Mouse (Mus musculus) kidney, adult 2 months (tissue): ENCODE data around the gene Ror1. TPM values are rescaled to one million over a fixed set of nuclear protein-coding genes. Genes with fewer than 3 reads are reported as not detected.
A peak's percentile ranks its signal among the peaks of the same experiment; 100 is the strongest.

Source experiments
- DNase-seq: peaks from one replicate; pipeline ENCODE4 v3.0.0; 2021
- H3K27ac ChIP-seq: fragments of 200-500 bp; 2 replicates; pipeline ENCODE4 v1.5.1; 2012; ENCODE audit warnings: low read depth, low read length, control low read depth, inconsistent platforms; ENCODE audit not compliant: insufficient read depth
- H3K27me3 ChIP-seq: fragments of 200-500 bp; replicated peaks from 2 replicates; pipeline ENCODE4 v1.6.1; 2012; ENCODE audit warnings: mild to moderate bottlenecking, moderate library complexity, low read length, inconsistent platforms; ENCODE audit not compliant: control insufficient read depth, insufficient read depth
- H3K36me3 ChIP-seq: fragments of 200-500 bp; 2 replicates; pipeline ENCODE4 v1.6.1; 2012; ENCODE audit warnings: mild to moderate bottlenecking, moderate library complexity, low read length, inconsistent platforms; ENCODE audit not compliant: control insufficient read depth, insufficient read depth
- H3K4me1 ChIP-seq: fragments of 200-500 bp; 2 replicates; pipeline ENCODE4 v1.6.1; 2011; ENCODE audit warnings: low read length; ENCODE audit not compliant: control insufficient read depth, insufficient read depth
- H3K4me3 ChIP-seq: fragments of 200-500 bp; 2 replicates; pipeline ENCODE4 v1.5.1; 2011; ENCODE audit warnings: mild to moderate bottlenecking, low read depth, low read length, control low read depth; ENCODE audit not compliant: insufficient read depth
- CTCF ChIP-seq: fragments of 200-500 bp; conservative IDR thresholded peaks from 2 replicates; pipeline ENCODE4 v1.5.1; 2011; ENCODE audit warnings: low read depth, mild to moderate bottlenecking, control low read depth, low read length, moderate library complexity, mixed read lengths; ENCODE audit not compliant: insufficient read depth, insufficient read length
- POLR2A ChIP-seq: fragments of 200-500 bp; IDR thresholded peaks from one replicate; pipeline ENCODE4 v1.6.1; 2011; ENCODE audit warnings: low read depth, low read length, control low read depth
- WGBS: fragments of 180-500 bp; shearing (Covaris S2); methylation state at CpG from one replicate; pipeline ENCODE4 v1.1.7; 2018; 5-methylcytosine and 5-hydroxymethylcytosine counted together
- polyA plus RNA-seq: library from polyadenylated mRNA; depleted of rRNA; stranded (reverse); fragments of >200 nt; gene quantifications from 2 replicates; pipeline ENCODE4 v1.2.3, GENCODE M21; 2012; rRNA removed

The Ror1 gene
- 2.2 and 2.8 TPM in 2 replicates for polyA plus RNA-seq

GRCm38 (mm10) chr4:100095685-100096595 lies at the start of gene Ror1:
Gene Ror1, plus strand, starts transcription at chr4:100095791.
- DNase-seq = peak; percentile 93
- Histone ChIP-seq H3K4me1 (peaks cover 5% of the 10 kb centered on the region; the same call in 1 of the 2 replicates), H3K27ac (peak within 1 kb of the TSS; percentile 89), H3K4me3 (peak within 1 kb of the TSS; percentile 86), H3K27me3 (no peaks in the 10 kb centered on the region), H3K36me3 (no peaks in the 10 kb centered on the region)
- WGBS = under 1% methylated on average over 76 of the region's 76 CpGs
- TF ChIP-seq POLR2A = no peak
- TF ChIP-seq CTCF = peak; percentile 74

GRCm38 (mm10) chr4:100047066-100047465 lies 48.5 kb upstream of the Ror1 start:
- H3K4me1 ChIP-seq = no peaks in the 10 kb centered on the region
- H3K27me3 ChIP-seq = no peaks in the 10 kb centered on the region
- no peak for TF ChIP-seq POLR2A
- no peak for TF ChIP-seq CTCF
- H3K27ac ChIP-seq = no peak overlapping the region
- no peak for DNase-seq
- no peaks in the 10 kb centered on the region for H3K36me3 ChIP-seq
- H3K4me3 ChIP-seq = no peak overlapping the region
- 68% methylated on average over 6 of the region's 6 CpGs for WGBS

GRCm38 (mm10) chr4:100048351-100048950 lies 47.1 kb upstream of the Ror1 start:
- TF ChIP-seq POLR2A = no peak
- Histone ChIP-seq H3K4me1 (no peaks in the 10 kb centered on the region), H3K36me3 (no peaks in the 10 kb centered on the region), H3K4me3 (no peak overlapping the region), H3K27me3 (no peaks in the 10 kb centered on the region), H3K27ac (no peak overlapping the region)
- 52% methylated on average over 7 of the region's 7 CpGs for WGBS
- DNase-seq = peak; percentile 33

GRCm38 (mm10) chr4:100051767-100052166 lies 43.8 kb upstream of the Ror1 start:
- no peak for TF ChIP-seq CTCF
- TF ChIP-seq POLR2A = no peak
- Histone ChIP-seq H3K27ac (no peak overlapping the region), H3K27me3 (no peaks in the 10 kb centered on the region), H3K4me1 (no peaks in the 10 kb centered on the region), H3K4me3 (no peak overlapping the region), H3K36me3 (no peaks in the 10 kb centered on the region)
- no peak for DNase-seq

- H3K27me3 ChIP-seq = no peaks in the 10 kb centered on the region
- WGBS = 68% methylated on average over 3 of the region's 3 CpGs
- no peak for DNase-seq
- H3K36me3 ChIP-seq = no peaks in the 10 kb centered on the region
- no peaks in the 10 kb centered on the region for H3K4me1 ChIP-seq
- H3K27ac ChIP-seq = no peak overlapping the region
- TF ChIP-seq CTCF = no peak
- no peak for TF ChIP-seq POLR2A
- no peak overlapping the region for H3K4me3 ChIP-seq
Measured at GRCm38 (mm10) chr4:100052258-100052657, 43.3 kb upstream of the Ror1 start.

- DNase-seq = no peak
- Histone ChIP-seq H3K4me3 (no peak overlapping the region), H3K27ac (no peak overlapping the region), H3K27me3 (no peaks in the 10 kb centered on the region), H3K36me3 (no peaks in the 10 kb centered on the region), H3K4me1 (no peaks in the 10 kb centered on the region)
- 62% methylated on average over 9 of the region's 9 CpGs for WGBS
- TF ChIP-seq POLR2A (no peak), CTCF (no peak)
Measured at GRCm38 (mm10) chr4:100056046-100056445, 39.5 kb upstream of the Ror1 start.

- WGBS = 73% methylated on average over 4 of the region's 4 CpGs
- TF ChIP-seq CTCF (no peak), POLR2A (no peak)
Measured at GRCm38 (mm10) chr4:100056446-100056845, 39.1 kb upstream of the Ror1 start.

More at GRCm38 (mm10) chr4:100056446-100056845, 39.1 kb upstream of the Ror1 start:
- Histone ChIP-seq H3K36me3 (no peaks in the 10 kb centered on the region), H3K27me3 (no peaks in the 10 kb centered on the region), H3K4me3 (no peak overlapping the region), H3K4me1 (no peaks in the 10 kb centered on the region), H3K27ac (no peak overlapping the region)
- no peak for DNase-seq
